Mouse (Mus musculus): ENCODE results near the gene Steap3. TPM values are rescaled to one million over a fixed set of nuclear protein-coding genes. Genes with fewer than 3 reads are reported as not detected.

Steap3 gene
- total and polyA plus RNA-seq, 2 experiments from 2014 or later, result 4.8 to 7.8 TPM

DNA sequence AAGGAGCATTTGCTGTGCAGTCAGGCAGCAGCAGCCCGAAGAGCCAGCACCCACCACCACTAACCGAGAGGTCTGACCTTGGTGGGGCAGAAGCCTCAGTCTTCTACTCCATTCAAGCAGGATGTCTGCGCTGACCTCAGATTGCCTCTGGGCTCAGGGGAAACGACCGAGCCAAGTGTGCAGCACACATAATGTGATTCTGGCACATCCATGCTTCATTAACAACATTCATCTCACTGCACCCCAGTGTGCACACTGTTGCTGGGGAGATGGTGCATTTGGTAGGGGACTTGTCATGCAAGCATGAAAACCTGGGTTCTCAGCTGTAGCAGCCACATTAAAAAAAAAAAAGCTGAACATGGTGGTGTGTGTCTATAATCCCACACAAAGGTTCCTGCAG is 76.6 kb downstream of the Steap3 start:
- no peak overlapping the region for H3K9ac ChIP-seq (replicated peaks; ENCODE audit: low read length)
- TF ChIP-seq CTCF (IDR thresholded peaks at IDR 0.05; ENCODE audit: low read depth), result no peak
- 25% methylated on average over 5 of the region's 5 CpGs for WGBS
- no peak overlapping the region for H3K27ac ChIP-seq
- H3K4me2 ChIP-seq (ENCODE audit: low read depth, low read length), result no peak overlapping the region
- DNase-seq (ENCODE audit: low spot score) (peak; percentile 23), ATAC-seq (no peak)
- no peak overlapping the region for H3K4me3 ChIP-seq (ENCODE audit: low read length)
- H3K9me3 ChIP-seq (ENCODE audit: low read length), result no peaks in the 10 kb centered on the region
- no peaks in the 10 kb centered on the region for H3K4me1 ChIP-seq (ENCODE audit: insufficient read depth, low read length)
- H3K27me3 ChIP-seq (ENCODE audit: insufficient read depth, low read length), result no peaks in the 10 kb centered on the region
- no peaks in the 10 kb centered on the region for H3K36me3 ChIP-seq (ENCODE audit: insufficient read depth, low read length)

DNA sequence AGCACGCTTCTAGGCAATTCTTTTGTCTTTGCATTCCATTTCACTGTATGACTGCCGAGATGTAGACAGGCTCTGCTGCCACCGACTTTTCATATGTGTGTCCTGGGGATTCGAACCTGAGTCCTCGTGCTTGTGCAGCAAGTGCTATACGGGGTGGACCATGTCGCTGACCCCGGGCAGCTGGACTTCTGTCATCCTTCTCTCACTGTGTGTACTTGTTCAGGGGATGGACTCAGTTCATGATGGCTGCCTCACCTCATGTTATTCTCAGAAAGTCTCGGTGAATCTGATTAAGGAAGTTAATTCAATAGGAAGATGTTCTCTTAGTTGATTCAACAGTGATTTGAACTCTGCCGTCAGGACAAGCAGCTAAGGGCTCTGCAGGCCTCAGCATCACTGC is 78.9 kb downstream of the Steap3 start:
- no peak for DNase-seq (ENCODE audit: low spot score)
- no peaks in the 10 kb centered on the region for H3K4me1 ChIP-seq (ENCODE audit: insufficient read depth, low read length)
- no peak overlapping the region for H3K4me2 ChIP-seq (ENCODE audit: low read depth, low read length)
- ATAC-seq, result no peak
- H3K36me3 ChIP-seq (ENCODE audit: insufficient read depth, low read length), result no peaks in the 10 kb centered on the region
- no peak overlapping the region for H3K9ac ChIP-seq (replicated peaks; ENCODE audit: low read length)
- TF ChIP-seq CTCF (IDR thresholded peaks at IDR 0.05; ENCODE audit: low read depth), result no peak
- H3K9me3 ChIP-seq (ENCODE audit: low read length), result no peaks in the 10 kb centered on the region
- no peak overlapping the region for H3K4me3 ChIP-seq (ENCODE audit: low read length)
- 92% methylated on average over 10 of the region's 10 CpGs for WGBS
- no peak overlapping the region for H3K27ac ChIP-seq
- H3K27me3 ChIP-seq (ENCODE audit: insufficient read depth, low read length), result no peaks in the 10 kb centered on the region

DNA sequence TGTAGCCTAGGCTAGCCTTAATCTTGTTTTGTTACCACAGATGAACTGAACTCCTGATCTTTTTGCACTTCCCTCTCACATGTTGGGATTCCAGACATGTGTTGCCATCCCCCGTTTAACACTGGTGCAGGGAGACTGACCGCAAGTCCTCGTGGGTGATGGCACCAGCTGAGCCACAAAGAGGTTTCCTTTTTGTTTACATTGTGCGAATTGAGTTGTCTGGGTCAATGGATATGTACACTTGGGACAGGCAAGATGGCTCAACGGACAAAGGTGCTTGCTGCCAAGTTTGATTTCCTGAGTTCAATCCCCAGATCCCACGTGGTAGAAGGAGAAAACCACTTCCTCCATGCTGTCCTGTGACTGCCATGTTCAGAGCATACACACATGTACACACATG is 80.2 kb downstream of the Steap3 start:
- 67% methylated on average over 6 of the region's 6 CpGs for WGBS
- Histone ChIP-seq H3K36me3 (ENCODE audit: insufficient read depth, low read length) (no peaks in the 10 kb centered on the region), H3K4me2 (ENCODE audit: low read depth, low read length) (no peak overlapping the region), H3K9ac (replicated peaks; ENCODE audit: low read length) (no peak overlapping the region), H3K27ac (no peak overlapping the region), H3K9me3 (ENCODE audit: low read length) (no peaks in the 10 kb centered on the region), H3K27me3 (ENCODE audit: insufficient read depth, low read length) (no peaks in the 10 kb centered on the region), H3K4me1 (ENCODE audit: insufficient read depth, low read length) (no peaks in the 10 kb centered on the region), H3K4me3 (ENCODE audit: low read length) (no peak overlapping the region)
- no peak for TF ChIP-seq CTCF (IDR thresholded peaks at IDR 0.05; ENCODE audit: low read depth)
- ATAC-seq (no peak), DNase-seq (ENCODE audit: low spot score) (no peak)

DNA sequence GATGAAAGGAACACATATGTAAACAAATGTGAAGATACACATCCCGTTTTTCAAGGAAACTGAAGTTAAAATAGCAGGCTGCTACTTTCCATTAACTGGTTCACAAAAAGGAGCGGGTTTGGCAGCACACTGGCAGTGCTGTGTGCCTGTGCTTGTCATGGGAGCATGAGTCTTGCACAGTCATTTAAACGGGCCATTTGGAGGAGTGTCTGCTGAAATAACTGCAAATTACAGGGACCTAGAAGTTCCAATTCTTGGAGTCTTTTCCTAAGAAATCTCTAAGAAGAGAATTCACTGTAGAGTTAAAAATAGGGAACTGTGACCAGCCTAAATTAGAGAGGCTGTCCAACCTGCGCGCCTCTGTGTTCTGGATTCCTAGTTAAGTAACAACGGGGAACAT is 81.6 kb downstream of the Steap3 start:
- Histone ChIP-seq H3K9me3 (ENCODE audit: low read length) (no peaks in the 10 kb centered on the region), H3K27me3 (ENCODE audit: insufficient read depth, low read length) (no peaks in the 10 kb centered on the region), H3K36me3 (ENCODE audit: insufficient read depth, low read length) (no peaks in the 10 kb centered on the region), H3K4me1 (ENCODE audit: insufficient read depth, low read length) (peaks cover 4% of the 10 kb centered on the region; the same call in 1 of the 2 replicates), H3K4me2 (ENCODE audit: low read depth, low read length) (no peak overlapping the region), H3K9ac (replicated peaks; ENCODE audit: low read length) (no peak overlapping the region), H3K27ac (no peak overlapping the region), H3K4me3 (ENCODE audit: low read length) (no peak overlapping the region)
- TF ChIP-seq CTCF (IDR thresholded peaks at IDR 0.05; ENCODE audit: low read depth), result no peak
- DNase-seq (ENCODE audit: low spot score) (no peak), ATAC-seq (no peak)
- 80% methylated on average over 6 of the region's 6 CpGs for WGBS

DNA sequence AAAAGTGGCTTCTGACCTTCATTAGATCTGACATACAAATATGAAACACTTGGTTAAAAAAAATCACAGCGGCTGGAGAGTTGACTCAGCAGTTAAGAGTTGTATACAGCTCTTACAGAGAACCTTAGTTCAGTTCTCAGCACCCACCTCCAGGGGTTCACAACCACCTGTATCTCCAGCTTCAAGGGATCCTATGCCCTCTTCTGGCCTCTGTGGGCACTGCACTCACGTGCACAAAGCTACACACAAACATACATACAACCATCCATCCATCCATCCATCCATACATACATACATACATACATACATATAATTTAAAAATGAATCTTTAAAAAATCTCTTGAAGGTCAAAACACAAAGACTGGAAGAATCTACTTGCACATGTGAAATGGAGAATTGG is 82.2 kb downstream of the Steap3 start:
- Histone ChIP-seq H3K4me1 (ENCODE audit: insufficient read depth, low read length) (peaks cover 4% of the 10 kb centered on the region; the same call in 1 of the 2 replicates), H3K9ac (replicated peaks; ENCODE audit: low read length) (no peak overlapping the region), H3K4me3 (ENCODE audit: low read length) (no peak overlapping the region), H3K4me2 (ENCODE audit: low read depth, low read length) (no peak overlapping the region), H3K9me3 (ENCODE audit: low read length) (no peaks in the 10 kb centered on the region), H3K27ac (no peak overlapping the region), H3K27me3 (ENCODE audit: insufficient read depth, low read length) (no peaks in the 10 kb centered on the region), H3K36me3 (ENCODE audit: insufficient read depth, low read length) (no peaks in the 10 kb centered on the region)
- WGBS, result 95% methylated on average over 2 of the region's 2 CpGs
- ATAC-seq (no peak), DNase-seq (ENCODE audit: low spot score) (no peak)
- TF ChIP-seq CTCF (IDR thresholded peaks at IDR 0.05; ENCODE audit: low read depth), result no peak

DNA sequence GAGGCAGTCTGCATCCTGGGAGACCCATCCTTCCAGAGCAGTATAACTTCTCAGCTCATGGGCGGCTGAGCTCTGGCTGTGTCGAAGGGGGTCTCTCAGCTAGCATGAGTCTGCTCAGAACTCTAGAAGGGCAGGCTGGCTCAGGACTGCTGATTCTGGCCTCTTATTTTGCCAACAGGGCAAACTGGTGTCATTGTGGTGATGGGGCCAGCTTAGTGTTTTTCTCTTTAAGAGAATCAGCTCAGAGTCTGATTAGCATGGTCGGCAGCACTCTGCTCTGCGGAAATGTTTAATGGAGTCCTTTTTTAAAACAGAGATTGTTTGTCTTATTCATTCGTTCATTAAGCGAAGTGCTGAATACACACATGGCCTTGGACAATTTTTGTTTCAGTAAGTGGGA is 83.3 kb downstream of the Steap3 start:
- no peak for TF ChIP-seq CTCF (IDR thresholded peaks at IDR 0.05; ENCODE audit: low read depth)

DNA sequence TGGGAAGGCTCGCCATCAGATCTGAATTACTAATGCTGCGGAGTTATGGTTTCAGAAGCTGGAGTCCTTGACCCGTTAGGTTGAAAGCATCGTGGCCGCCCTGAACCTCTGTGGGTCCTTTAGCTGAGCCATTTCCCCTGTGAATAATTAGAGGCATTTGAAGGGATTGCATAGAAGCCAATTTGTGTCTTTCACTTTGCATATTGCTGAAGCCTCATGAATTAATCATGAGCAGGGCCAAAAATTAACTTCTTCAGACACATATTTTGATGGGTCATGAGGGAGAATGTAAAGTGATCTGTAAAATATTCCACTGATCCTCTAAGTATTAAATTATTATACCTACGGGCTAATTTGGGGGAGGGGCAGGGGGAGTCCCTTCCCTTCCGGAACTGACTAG is 85.4 kb downstream of the Steap3 start:
- H3K4me1 ChIP-seq (ENCODE audit: insufficient read depth, low read length), result peaks cover 4% of the 10 kb centered on the region; the same call in 1 of the 2 replicates
- no peak for TF ChIP-seq CTCF (IDR thresholded peaks at IDR 0.05; ENCODE audit: low read depth)
- H3K27ac ChIP-seq, result no peak overlapping the region
- DNase-seq (ENCODE audit: low spot score) (peak; percentile 35), ATAC-seq (no peak)
- H3K9me3 ChIP-seq (ENCODE audit: low read length), result no peaks in the 10 kb centered on the region
- no peaks in the 10 kb centered on the region for H3K36me3 ChIP-seq (ENCODE audit: insufficient read depth, low read length)
- no peak overlapping the region for H3K4me2 ChIP-seq (ENCODE audit: low read depth, low read length)
- no peak overlapping the region for H3K9ac ChIP-seq (replicated peaks; ENCODE audit: low read length)
- H3K27me3 ChIP-seq (ENCODE audit: insufficient read depth, low read length), result no peaks in the 10 kb centered on the region
- WGBS, result 40% methylated on average over 7 of the region's 7 CpGs
- H3K4me3 ChIP-seq (ENCODE audit: low read length), result no peak overlapping the region

More for the DNA sequence above, 83.3 kb downstream of the Steap3 start:
- H3K4me1 ChIP-seq (ENCODE audit: insufficient read depth, low read length), result peaks cover 4% of the 10 kb centered on the region; the same call in 1 of the 2 replicates
- peak; percentile 38 for DNase-seq (ENCODE audit: low spot score)
- H3K9me3 ChIP-seq (ENCODE audit: low read length), result no peaks in the 10 kb centered on the region
- H3K36me3 ChIP-seq (ENCODE audit: insufficient read depth, low read length), result no peaks in the 10 kb centered on the region
- H3K4me3 ChIP-seq (ENCODE audit: low read length), result no peak overlapping the region
- no peak overlapping the region for H3K9ac ChIP-seq (replicated peaks; ENCODE audit: low read length)
- H3K27ac ChIP-seq, result no peak overlapping the region
- 76% methylated on average over 6 of the region's 6 CpGs for WGBS
- H3K4me2 ChIP-seq (ENCODE audit: low read depth, low read length), result no peak overlapping the region
- peak; percentile 47; the same call in 1 of the 2 replicates for ATAC-seq
- no peaks in the 10 kb centered on the region for H3K27me3 ChIP-seq (ENCODE audit: insufficient read depth, low read length)
